Mouse (Mus musculus) MEL-GATA-1-ER (cell line): ENCODE data around the gene Ppp1r7.
"Not testable (repeated sequence)": the region's sequence is repeated elsewhere in the genome, so short reads cannot be mapped to it uniquely, and the experiment has no call there.

Experiments
- DNase-seq: peaks from one replicate; pipeline ENCODE4 v3.0.0-alpha.2; 2012; ENCODE audit warnings: low read depth; ENCODE audit errors: extremely low read depth

Gene Ppp1r7

GRCm38 (mm10) chr1:93342648-93343503 lies at the start of gene Ppp1r7, which contains the start of gene Pask:
Gene Ppp1r7 (plus strand): TSS chr1:93342854.
Gene Pask (minus strand): TSS chr1:93343482.
- DNase-seq: peak; percentile 99

DNA sequence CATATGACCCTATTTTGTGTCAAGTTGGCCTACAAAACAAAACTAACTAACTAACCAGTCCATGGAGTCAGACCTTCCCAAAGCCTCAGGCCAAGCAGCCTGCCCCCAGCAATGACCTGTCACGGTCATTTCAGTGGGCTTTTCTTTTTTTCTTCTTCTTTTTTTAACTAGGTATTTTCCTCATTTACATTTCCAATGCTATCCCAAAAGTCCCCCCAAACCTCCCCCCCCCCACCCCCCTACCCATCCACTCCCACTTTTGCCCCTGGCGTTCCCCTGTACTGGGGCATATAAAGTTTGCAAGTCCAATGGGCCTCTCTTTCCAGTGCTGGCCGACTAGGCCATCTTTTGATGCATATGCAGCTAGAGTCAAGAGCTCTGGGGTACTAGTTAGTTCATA lies 48.2 kb upstream of the Ppp1r7 start:
- not testable (repeated sequence) for DNase-seq

GRCm38 (mm10) chr1:93299791-93300190 lies 42.9 kb upstream of the Ppp1r7 start:
- DNase-seq: no peak

- DNase-seq: no peak
Measured at GRCm38 (mm10) chr1:93300578-93300977, 42.1 kb upstream of the Ppp1r7 start.

DNA sequence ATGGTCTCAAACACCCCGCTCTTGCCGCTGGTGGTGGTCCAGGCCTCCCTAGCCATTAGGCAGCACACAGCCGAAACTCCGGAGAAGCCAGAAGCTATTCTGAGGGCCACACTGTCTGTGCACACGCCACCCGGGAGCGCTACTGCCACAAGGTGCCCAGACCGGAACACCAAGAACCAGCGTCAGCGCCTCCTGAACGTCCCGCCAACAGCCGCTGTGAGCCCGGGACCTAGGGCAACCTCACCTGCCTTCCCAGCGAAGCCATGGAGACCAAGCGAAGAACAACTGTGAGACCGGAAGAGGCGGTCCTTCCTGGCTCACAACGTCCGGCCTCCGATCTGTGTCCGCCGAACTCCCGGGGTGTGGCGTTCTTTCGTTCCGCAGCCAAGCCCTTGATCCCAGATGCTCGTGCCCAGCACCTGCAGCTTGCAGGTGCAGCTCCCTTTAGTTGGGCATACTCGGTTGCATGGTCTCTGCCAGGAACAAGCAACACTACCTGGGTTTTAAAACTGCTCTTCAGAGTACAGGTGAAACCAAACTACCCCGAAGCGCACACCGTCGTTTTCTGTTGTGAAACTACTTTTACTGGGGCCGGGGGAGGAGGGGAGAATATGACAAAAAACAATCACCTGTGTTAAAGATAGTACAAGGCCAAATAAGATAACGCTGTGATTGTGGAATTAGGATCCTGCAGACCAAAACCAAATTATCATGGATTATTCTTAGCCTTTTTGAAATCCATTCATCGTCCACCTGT lies 36.9 kb upstream of the Ppp1r7 start, which contains the start of gene Mterf4:
Gene Mterf4, minus strand, starts transcription at position 335 of the 757 bp plus-strand sequence.
- DNase-seq: peak; percentile 80

DNA sequence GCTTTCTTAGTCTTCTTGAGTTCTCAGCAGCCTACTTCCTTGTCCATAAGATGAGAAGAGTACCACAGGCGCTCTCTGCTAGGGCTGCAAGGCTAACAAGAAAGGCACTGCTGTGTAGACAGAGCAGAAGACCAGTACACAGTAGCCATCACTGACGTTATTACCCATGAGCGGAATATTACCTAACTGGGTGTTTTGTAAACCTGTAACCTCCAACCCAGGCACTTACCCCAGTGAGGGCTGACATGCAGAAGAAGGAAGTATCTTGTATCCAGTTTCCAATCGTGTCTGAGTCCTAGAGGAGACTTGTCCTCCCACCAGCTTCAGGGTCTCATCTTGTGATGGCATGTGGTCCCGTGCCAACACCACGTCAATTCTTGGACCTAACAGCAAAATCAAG lies 18.7 kb upstream of the Ppp1r7 start:
- no peak for DNase-seq

DNA sequence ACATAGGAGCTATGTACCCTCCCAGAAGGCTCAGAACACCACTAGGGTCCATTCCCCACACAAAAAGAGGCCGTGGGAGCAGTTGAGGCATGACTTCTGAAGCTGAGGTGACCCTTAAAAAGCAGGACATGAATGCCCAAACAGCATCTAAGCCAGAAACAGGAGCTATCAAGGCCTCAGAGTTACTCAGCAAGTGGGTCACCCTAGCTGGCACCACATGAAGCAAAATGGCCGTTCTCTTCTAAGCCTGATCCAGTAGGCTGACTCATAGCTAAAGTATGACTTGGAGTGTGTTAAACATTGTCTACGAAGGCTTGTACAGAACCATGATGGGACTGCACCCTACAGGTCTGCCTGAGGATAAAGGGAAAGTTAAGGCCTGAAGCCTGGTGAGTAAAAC lies 16.2 kb upstream of the Ppp1r7 start:
- no peak for DNase-seq

- no peak for DNase-seq
Measured at GRCm38 (mm10) chr1:93334621-93335020, 8.0 kb upstream of the Ppp1r7 start.

DNA sequence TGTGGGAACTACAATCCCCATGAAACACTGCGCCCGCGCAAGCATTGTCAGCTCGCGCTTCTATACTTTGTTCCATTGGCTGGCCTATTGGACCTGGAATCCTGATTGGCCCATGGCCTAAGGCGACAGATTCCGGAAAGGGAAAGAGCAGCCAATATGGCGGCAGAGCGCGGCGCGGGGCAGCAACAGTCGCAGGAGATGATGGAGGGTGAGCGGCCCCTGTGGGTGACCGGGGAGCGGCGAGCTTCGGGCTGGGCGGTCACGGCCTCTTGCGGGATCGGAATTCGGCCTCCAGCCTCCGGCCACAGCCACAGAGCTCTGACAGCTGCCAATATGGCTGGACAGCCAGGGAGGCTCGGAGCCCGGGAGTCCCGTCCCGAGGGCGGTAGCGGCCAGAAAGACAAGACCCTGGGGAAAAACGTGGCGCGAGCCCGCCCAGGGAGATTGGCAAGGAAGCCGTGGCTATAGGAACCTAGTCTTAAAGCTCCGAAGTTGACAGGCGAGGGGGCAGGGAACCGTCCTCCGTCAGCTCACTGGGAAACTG lies 922 bp downstream of the Ppp1r7 start:
- DNase-seq: peak; percentile 98

GRCm38 (mm10) chr1:93347176-93347575 lies 4.5 kb downstream of the Ppp1r7 start:
- DNase-seq: no peak

DNA sequence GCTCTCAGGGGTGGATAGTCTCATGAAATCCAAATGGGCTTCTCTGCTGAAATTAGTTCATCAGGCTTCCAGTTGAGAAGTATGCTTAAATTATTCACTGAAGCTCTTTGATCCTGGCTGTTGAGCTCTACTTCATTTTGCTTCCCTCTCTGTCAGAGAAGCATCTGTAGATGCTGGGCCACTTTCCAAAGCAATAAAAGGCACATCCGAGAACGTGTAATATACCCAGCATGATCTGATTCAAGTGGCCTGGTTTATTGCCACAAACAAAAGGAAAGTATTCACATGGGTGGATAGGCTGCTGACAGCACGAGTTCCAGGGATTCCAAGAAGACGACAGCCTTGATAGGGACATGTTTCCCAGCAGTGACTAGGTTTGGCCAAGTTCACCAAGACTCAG lies 7.0 kb downstream of the Ppp1r7 start:
- DNase-seq: no peak

DNA sequence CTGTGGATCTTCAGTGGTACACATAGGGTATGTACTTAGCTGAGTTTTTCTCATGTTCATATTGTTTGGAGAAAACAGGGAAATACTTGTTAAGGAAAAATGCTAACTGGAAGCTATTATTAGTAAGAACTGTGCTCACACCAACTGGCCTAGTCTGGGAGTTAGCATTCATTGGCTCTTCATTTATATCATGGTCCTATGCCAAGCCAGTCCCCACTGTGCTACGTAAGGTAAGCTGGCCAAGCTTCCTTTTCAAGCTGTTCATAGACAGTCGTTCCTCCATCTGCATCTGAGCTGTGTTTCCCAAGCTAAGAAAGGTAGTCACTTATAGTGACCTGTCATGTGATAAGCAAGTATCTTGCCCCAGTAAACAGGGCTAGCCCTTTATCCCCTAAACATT lies 10.1 kb downstream of the Ppp1r7 start:
- no peak for DNase-seq

DNA sequence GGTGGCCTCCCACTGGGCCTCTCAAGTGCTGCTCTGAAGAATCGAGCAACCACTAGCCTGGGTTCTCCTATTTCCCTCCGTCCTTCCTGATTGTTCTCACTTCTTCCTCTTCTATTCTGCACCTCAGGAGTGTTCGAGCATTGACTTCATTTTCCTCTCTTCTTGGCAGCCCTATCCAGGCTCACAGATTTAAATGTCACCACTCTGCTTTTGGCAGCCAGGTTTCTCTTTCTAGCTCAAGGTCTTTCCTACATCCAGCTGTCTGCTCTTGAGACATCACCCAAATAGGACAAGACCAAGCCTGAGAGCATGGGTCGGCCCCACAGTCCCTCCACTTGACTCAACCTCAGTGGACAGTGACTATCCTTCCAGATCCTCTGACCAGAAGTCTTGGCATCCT lies 20.0 kb downstream of the Ppp1r7 start:
- DNase-seq: no peak

DNA sequence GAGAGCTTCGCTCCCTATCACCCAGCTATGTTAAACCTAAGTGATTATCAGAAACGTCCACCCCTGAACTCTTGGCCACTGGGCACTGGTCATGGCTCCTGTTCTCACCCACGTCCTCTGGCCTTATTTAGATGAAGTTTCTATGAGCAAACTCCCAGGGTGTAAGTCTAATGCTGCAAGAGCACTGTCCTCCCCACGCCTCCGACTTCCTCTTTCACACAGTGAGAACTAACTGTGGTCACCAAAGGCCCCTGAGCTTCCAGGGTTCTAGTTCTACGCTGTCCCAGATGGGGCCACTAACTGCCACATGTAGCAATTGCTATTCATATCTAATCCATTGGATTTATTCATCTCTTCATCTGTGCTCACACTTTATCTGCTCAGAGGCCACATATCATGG lies 23.0 kb downstream of the Ppp1r7 start:
- DNase-seq: no peak

DNA sequence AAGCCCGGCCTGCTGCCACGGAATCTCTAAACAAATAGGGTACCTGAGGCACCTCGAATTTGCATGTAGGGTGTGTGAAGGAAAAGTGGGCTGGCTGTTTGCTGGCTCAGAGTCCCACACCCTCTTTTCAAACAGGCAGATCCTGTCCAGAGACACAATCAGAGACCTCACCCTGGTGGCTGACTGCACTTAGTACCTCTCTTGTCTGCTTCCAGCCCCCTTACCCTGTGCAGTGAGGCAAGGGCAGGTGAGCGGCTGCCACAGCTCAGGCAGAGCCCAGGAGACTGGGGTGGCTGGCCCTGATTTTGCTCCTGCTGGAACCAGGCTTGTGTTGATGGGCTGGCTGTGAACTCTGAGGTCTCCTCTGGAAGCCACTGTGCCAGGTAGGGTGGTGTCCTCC lies 31.0 kb downstream of the Ppp1r7 start, which contains the start of gene Ano7:
Gene Ano7, plus strand, starts transcription at position 266 of the 400 bp plus-strand sequence.
- no peak for DNase-seq

GRCm38 (mm10) chr1:93377307-93377706 lies 34.7 kb downstream of the Ppp1r7 start:
- DNase-seq: peak; percentile 52

DNA sequence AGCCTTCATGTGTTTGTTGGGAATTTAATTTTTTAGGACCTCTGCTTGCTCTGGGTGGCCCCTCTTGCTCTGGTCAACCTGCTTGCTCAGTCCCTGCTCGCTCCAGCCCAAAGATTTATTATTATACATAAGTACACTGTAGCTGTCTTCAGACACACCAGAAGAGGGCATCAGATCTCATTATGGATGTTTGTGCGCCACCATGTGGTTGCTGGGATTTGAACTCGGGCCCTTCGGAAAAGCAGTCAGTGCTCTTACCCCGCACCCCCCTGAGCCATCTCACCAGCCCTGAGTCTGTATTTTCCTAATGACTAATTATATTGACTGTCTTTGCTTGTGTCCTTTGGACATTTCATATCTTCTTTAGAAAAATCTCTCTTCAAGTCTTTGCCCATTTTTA lies 36.5 kb downstream of the Ppp1r7 start:
- no peak for DNase-seq

DNA sequence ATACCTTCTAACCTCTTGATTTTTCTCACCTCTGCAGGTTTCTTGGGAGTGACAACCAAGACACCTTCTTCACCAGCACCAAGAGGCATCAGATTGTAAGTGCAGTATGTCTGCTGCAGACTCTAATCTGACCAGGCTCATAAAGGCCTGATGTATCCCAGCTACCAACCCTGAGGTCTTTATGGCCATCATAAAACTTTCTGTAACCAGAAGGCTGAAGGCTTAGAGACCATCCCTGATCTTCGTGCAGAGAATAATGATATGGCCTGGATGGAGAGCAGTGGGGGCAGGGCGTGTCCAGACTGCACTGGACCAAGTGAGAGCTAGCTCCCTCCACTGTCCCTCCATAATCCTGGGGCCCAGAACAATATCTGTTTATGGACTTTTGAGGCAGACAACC lies 44.5 kb downstream of the Ppp1r7 start:
- no peak for DNase-seq

- no peak for DNase-seq
Measured at GRCm38 (mm10) chr1:93388906-93389305, 46.3 kb downstream of the Ppp1r7 start.

- no peak for DNase-seq
Measured at GRCm38 (mm10) chr1:93401191-93402052, 58.8 kb downstream of the Ppp1r7 start.

DNA sequence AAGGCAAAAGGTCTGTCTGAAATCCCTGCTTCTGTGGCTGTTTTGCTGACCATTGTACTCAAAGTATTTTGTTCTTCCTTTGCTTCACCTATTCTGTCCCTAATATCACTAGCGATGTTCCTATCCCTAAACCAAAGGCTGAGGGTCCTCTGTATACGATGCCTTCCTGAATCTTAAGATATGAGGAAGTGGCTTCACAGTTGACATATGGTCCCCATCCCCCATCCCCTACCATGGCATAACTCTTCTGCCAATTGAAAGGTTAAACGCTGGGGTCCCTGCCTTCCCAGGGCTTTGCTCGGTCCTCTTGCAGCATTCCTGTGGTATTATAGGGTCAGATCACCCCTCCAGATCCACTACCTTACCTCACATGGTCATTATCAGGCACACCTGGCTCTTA lies 60.7 kb downstream of the Ppp1r7 start:
- DNase-seq: peak; percentile 39
